In genomic region chr13:74534864-74535263, GRCm38 (mm10) we compare ENCODE assay signal across 8 mouse cellular contexts. TPM values are rescaled to one million over a fixed set of nuclear protein-coding genes. Genes with fewer than 3 reads are reported as not detected.
DNase-seq lines count a peak whose midpoint lies in the region; ATAC-seq lines count a peak whose summit lies in the region.
"Not testable (repeated sequence)": the region's sequence is repeated elsewhere in the genome, so short reads cannot be mapped to it uniquely, and the experiment has no call there.

No protein-coding gene starts in this region.

- not testable (repeated sequence) for H3K4me1 ChIP-seq in intestine, embryonic 14.5 days (replicated peaks; ENCODE audit: control insufficient read depth, insufficient read depth, low read length)

- H3K9ac ChIP-seq in intestine, embryonic 14.5 days (ENCODE audit: low read length): not testable (repeated sequence)

- H3K27ac ChIP-seq in intestine, embryonic 14.5 days (ENCODE audit: low read depth): not testable (repeated sequence)

- not testable (repeated sequence) for H3K36me3 ChIP-seq in intestine, embryonic 14.5 days (ENCODE audit: control insufficient read depth, insufficient read depth, low read length)

- H3K4me2 ChIP-seq in intestine, embryonic 14.5 days (ENCODE audit: low read length): not testable (repeated sequence)

- WGBS in intestine, embryonic 14.5 days: 14% methylated on average over 3 of the region's 3 CpGs

- H3K9me3 ChIP-seq in intestine, embryonic 14.5 days (ENCODE audit: control insufficient read depth, low read length): not testable (repeated sequence)

- H3K27me3 ChIP-seq in intestine, embryonic 14.5 days (replicated peaks; ENCODE audit: control insufficient read depth, insufficient read depth, low read length): not testable (repeated sequence)

- 0 out of 2 replicates have a peak, but pooled peaks have one; percentile 58 for ATAC-seq in intestine, embryonic 14.5 days (replicated peaks; ENCODE audit: low FRiP score, low TSS enrichment, low read depth)

- DNase-seq in adipocyte (ENCODE audit: low spot score): peak; percentile 81
- DNase-seq in cerebellum, postnatal 25 days: peak; percentile 49 to 72
- peak; percentile 7 to 13 for DNase-seq in gastrocnemius, adult 8-10 months (ENCODE audit: low spot score in 2 of 2)
- DNase-seq in intestine, embryonic 14.5 days (ENCODE audit: low spot score): peak; percentile 77
- peak; percentile 25 to 38 for DNase-seq in layer of hippocampus, postnatal 36 days
- DNase-seq in mesoderm, embryonic 11.5 days (ENCODE audit: low read depth, low spot score): peak; percentile 71
- peak; percentile 40 for DNase-seq in right cerebral cortex, postnatal 14 days
- DNase-seq in urinary bladder, postnatal 36 days (ENCODE audit: low spot score in 2 of 2): peak; percentile 7 to 31

- not testable (repeated sequence) for H3K4me3 ChIP-seq in intestine, embryonic 14.5 days (ENCODE audit: low read depth, low read length)

RNA-seq across cellular contexts. Expression of gene Zfp825, which starts 41.1 kb away (rescaled TPM):
- 1 to 10 TPM; 7.0 to 8.0 (median 7.5) TPM for total RNA-seq in gastrocnemius, adult 8-10 months (2022)
- polyA plus RNA-seq in intestine, embryonic 14.5 days (2014; fragmentation: Nextera tagmentation; extraction: Ambion mirVana): 16.1 and 20.3 TPM in 2 replicates
- total RNA-seq in layer of hippocampus, postnatal 36 days (2021): 1 to 10 TPM; 6.8 to 7.3 TPM

Comparison
In these comparisons a context has a peak if more than half of its experiments do, and no peak if none do; other contexts are left out.
1. DNase-seq: peak in every context shown above with its lines; median percentile 81 in adipocyte; 77 in intestine, embryonic 14.5 days; 71 in mesoderm, embryonic 11.5 days; 60 in cerebellum, postnatal 25 days; 40 in right cerebral cortex, postnatal 14 days; 32 in layer of hippocampus, postnatal 36 days; 19 in urinary bladder, postnatal 36 days; 10 in gastrocnemius, adult 8-10 months.